Mouse (Mus musculus): ENCODE results near the gene Sap25.

The Sap25 gene

DNA sequence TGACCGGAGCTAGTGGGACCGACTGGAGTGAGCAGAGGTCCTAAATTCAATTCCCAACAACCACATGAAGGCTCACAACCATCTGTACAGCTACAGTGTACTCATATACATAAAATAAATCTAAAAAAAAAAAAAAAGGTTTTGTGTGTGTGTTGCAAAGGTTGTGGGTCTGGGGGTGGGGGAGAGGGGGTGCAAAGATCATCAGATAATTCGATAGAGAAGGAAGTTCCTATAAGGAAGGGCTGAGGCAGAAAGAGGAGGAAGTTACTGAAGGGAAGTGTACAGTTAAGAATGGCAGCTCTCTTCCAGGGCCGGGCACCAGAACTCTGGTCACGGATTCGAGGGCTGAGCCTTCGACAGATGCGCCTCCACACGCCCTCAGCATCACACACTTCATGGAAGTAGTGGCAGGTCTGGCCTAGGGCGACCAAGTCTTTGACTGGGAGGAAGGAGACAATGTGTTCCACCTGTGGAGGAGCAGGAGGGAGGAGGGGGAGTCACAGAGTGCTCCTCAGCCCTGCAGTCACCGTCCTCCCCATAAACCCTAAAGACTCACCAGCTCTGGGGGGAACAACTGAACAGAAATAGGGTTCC is 17.1 kb upstream of the Sap25 start:
- ATAC-seq (ENCODE audit: insufficient number of reproducible peaks, low FRiP score, low TSS enrichment) = no peak

DNA sequence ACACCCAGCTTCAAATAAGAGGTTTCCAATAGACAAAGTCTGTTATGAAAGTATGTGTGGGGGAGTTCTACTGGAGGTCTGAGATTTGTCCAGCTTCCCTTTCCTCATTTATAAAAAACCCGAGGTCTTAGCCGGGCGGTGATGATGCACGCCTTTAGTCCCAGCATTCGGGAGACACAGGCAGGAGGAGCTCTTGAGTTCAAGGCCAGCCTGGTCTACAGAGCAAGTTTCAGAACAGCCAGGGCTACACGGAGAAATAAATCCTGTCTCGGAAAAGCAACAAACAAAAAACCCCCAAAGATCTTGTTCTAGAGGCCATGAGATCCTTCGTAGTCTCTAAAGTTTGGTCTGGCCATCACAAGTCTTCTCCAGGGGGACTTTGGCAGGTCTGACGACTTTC is 13.1 kb upstream of the Sap25 start:
- no peak for ATAC-seq (ENCODE audit: insufficient number of reproducible peaks, low FRiP score, low TSS enrichment)

DNA sequence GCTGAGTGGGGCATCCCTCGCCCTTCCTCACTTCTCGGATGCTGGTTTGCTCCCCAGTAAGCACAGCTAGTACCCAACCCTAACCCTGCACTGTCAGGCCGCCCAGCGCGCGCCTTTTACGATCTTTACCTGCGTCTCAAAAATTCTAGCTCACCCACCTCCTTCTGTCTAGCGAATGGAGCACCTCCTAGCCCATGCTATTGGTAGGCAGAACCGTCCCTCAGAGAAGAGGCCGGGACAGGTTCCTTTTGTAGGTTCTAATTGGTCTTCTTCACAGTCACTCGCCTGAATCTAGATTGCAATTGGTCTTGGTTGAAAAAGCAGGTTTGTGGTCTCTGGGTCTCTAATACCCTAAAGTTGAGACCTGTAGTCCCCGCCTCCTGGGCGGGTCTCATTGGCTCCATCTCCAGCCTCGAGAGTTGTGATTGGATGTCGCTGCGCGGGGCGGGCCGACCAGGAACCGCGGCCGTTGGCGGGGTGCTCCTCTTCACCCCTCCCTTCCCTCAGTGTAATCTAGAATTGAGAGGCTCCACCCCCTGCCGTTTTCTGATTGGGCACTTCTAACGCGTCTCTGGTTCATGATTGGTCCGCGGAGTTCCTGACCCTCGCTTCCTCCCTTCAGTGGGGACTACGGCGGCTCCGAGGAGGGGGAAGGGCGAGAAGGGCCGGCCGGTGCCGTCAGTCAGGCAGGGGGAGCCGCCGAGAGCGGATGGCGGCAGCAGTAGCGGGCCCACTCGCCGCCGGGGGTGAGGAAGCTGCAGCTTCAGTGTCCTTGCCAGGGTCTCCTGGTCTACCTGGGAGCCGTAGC is 12.4 kb upstream of the Sap25 start, which contains the start of the genes Fbxo24, Lrch4 and Gm20605:
TSS of gene Fbxo24 (minus strand) at position 505 of the 808 bp plus-strand sequence.
TSS of gene Lrch4 (plus strand) at position 624 of the 808 bp plus-strand sequence.
TSS of gene Gm20605 (plus strand) at position 678 of the 808 bp plus-strand sequence.
- peak; percentile 98 for ATAC-seq (ENCODE audit: insufficient number of reproducible peaks, low FRiP score, low TSS enrichment)

DNA sequence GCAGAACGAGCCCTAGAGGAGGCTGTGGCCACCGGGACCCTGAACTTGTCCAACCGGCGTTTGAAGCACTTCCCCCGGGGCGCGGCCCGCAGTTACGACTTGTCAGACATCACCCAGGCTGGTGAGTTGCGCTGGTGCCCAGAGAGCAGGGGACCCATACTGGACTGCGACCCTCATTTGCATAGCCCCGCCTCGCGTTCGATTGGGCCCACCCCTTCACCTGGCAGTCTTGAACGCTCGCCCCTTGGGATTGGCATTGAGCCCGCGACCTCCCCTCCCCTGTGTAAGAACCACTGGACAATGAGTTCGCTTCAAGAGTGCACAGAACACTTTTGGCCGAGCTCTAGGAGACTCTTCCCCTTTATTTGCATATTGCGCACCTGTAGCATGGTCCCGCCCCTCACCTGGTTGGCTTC is 11.8 kb upstream of the Sap25 start:
- ATAC-seq (ENCODE audit: insufficient number of reproducible peaks, low FRiP score, low TSS enrichment) = peak; percentile 1; the same call in 1 of the 2 replicates

DNA sequence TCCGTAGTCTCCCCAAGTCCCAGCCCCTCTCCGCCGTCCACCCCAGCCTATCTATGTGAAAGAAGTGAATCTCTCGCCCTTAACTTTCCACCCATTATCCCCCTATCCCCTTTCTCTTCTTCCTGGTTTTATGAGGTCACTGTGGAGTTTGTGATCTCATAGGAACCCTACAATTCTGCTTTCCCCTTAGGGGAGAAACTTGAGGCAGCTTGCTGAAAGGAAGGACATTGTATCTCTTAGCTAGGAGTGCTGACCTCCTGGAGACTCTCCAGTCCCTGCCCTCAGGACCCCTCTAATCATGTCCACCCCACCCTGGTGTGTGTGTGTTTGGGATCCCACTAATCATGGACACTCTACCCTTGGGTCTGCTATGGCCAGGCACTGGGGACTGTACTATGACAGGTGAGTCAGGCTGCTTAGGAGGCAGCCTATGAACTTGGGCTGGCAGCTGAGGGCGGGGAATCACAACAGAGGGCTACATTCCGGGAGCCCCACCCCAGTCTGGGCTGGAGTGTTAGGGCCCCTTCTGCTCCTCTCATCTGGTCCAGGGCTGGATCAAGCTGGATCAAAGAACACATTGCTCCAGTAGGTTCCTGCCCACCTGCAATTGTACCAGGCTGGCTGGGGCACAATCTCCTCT is 11.1 kb upstream of the Sap25 start:
- no peak for ATAC-seq (ENCODE audit: insufficient number of reproducible peaks, low FRiP score, low TSS enrichment)

DNA sequence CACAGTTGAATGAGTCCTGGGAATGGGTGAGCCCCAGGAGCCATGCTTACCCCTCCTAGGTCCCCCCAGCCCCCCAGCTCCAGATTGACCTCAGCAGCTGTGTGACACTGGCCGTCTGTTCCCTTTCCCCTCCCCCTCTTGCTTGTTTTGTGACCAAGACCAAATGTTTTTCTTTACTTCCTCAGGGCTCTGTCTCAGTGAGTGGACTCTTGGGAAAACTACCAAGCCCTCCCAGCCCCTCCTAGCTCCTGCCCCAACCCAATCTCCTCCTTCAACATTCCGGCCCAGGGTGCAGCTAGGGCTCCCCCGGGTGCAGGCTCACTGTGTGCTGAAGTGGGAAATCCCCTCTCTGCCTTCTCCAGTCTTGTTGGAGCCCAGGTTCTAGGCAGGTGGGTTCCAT is 10.5 kb upstream of the Sap25 start:
- no peak for ATAC-seq (ENCODE audit: insufficient number of reproducible peaks, low FRiP score, low TSS enrichment)

DNA sequence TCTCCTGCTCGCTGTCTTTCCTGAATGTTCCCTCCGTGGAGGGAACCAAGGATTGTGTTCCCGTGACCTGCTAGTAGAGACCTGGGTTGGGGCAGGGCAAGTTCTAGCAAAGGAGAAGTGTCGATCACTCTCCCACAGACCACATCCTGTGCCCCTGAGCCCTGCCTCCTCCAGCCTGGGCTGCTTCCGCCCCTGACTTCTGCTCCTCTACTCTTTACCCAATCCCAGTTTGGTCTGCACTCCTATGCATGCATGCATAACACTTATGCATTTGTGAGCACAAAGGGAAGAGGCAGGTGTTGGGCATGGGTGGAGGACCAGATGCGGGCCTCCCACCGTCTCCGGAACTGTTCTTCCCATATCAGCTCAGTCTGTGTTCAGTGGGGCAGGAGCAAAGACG is 10.0 kb upstream of the Sap25 start:
- no peak for ATAC-seq (ENCODE audit: insufficient number of reproducible peaks, low FRiP score, low TSS enrichment)

DNA sequence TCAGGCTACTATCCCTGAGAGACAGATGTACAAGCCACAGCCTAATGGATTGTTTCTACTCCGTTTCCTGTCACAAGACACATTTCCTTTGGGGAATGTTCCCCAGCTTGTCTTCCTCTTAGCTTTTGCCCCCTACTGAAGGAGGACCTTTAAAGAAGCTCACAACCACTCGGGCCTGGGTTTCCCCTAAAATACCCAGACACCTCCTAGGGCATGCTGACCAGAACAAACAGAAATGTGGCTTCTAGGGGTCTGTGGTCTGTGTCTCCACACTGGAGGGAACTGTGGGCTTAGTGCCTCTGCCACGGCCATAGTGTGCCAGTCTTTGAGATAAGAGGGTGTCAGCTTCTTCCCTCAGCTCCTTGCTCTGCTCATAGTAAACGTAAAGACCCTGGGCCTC is 9.5 kb upstream of the Sap25 start:
- no peak for ATAC-seq (ENCODE audit: insufficient number of reproducible peaks, low FRiP score, low TSS enrichment)

DNA sequence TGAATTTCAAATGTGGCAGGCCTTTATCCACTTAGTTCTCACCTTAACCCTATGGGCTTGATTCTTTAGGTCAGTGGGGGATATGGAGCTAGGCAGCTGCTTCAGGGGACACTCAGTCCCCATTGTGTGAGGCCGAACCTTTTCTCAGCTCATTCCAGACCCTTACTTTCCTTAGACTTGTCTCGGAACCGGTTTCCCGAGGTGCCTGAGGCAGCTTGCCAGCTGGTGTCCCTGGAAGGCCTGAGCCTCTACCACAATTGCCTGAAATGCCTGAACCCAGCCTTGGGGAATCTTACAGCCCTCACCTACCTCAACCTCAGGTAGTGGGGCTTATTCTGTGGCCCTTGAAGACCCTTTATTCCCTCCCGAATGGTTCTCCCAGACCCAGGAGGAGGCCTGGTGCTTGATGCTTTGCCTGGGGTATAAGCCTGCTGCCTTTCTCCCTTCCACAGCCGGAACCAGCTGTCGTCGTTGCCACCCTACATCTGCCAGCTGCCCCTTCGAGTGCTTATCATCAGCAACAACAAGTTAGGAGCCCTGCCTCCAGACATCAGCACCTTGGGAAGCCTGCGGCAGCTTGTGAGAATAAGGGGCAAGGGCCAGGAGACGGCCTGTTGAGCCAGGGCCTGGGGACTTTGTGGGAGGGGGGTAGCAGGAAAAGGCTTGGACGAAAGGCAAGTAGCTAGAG is 7.6 kb upstream of the Sap25 start:
- no peak for ATAC-seq (ENCODE audit: insufficient number of reproducible peaks, low FRiP score, low TSS enrichment)

DNA sequence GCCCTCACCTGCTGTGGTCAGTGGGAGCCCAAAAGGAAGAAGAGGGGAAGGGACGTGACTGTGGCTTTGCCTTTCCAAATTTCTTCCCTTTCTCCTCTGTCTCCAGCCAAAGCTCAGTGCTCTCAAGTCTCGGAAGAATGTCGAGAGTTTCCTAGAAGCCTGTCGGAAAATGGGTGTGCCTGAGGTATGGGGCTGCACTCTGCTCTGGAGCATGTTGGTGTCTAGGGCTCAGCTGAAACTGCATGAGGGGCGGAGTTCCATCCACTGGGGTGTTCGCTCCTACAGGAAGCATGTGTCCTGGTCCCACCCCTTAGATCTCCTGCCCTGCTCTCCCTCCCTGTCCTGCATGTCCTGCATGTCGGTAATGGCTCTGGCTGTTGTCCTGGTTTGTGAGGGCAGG is 1.7 kb upstream of the Sap25 start:
- ATAC-seq (ENCODE audit: insufficient number of reproducible peaks, low FRiP score, low TSS enrichment) = no peak

DNA sequence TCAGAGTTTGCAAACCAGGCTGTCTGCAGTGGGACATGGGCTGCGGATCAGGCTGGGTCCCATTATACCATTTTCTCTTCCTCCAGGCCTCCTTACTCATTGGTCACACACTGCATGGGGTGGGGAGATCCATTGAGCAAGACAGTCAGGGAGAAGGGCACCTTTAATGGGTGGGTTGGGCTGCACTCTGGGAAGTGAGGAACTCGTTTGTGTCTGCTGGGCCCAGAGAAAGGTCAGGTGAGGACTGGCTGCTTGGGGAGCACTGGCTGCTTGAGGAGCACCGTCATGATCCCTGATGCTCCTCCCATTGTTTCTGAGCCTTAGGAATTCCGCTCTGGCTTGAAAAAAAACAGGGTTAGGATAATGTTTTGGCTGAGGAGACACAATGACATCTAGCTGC is 1.8 kb downstream of the Sap25 start:
- ATAC-seq (ENCODE audit: insufficient number of reproducible peaks, low FRiP score, low TSS enrichment) = no peak

DNA sequence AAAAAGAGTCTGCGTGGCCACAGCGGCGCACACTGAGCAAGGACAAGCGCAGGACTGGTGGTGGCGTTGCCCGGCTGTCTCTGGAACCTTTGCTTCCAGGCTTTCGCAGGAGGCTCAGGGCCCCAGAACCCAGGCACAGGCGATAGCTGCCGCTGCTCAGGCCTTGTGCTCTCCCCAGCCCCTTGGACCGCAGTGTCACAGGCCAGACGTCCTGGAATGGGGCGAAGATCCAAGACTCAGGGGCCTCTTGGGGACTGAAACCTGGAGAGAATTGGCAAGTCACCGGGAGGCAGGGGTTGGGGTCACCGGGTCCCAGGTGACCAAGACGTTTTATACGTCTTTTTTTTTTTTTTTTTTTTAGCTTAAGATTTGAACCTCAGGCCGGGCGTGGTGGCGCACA is 3.4 kb downstream of the Sap25 start:
- no peak for ATAC-seq (ENCODE audit: insufficient number of reproducible peaks, low FRiP score, low TSS enrichment)

DNA sequence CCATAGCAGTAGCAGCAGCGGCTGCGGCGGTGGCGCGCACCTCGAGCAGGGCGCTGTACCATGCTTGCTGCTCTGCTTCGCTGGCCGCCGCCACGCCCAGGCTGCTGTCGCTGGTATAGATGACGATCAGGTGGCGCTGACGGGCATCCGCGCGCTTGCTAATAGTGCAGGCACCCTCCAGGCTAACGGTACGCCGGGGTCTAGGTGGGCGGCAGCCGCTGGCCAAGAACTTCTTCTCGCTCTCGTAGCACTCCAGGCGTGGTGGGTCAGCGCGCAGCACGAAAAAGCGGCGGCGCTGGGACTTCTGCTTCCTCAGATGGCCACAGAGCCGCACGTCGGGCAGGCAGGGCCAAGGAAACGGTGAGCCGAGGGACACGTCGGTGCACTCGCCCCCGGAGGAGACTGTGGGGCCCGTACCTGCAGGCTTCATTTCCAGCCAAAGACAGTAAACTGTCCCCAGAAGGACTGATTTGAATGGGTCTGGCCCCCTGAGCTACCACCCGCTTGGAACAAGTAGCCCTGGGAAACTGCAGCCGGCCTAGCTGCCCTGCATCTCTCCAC is 4.0 kb downstream of the Sap25 start:
- no peak for ATAC-seq (ENCODE audit: insufficient number of reproducible peaks, low FRiP score, low TSS enrichment)

DNA sequence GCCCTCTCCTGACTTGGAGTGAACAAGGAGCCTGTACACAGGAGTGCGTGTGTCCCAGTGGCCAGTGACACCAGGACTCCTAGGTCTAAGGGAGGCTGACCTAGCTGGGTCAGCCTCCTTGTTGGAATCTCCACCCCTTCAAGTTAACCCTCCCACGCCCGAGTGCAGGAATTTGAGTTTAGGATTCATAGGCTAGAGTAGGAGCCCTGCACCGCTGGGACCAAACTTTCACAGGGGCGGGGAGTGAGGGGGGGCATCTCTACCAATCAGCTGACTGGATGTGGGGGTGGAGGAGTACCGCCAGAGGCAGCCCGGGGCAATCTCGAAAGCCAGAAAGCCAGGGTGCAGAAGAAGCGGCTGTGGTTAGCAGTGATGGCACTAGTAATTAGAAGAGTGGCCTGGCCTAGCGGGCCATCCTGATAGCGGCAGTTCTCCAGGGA is 4.5 kb downstream of the Sap25 start, which contains the start of gene Irs3:
TSS of gene Irs3 (minus strand) at position 63 of the 440 bp plus-strand sequence.
- no peak for ATAC-seq (ENCODE audit: insufficient number of reproducible peaks, low FRiP score, low TSS enrichment)

DNA sequence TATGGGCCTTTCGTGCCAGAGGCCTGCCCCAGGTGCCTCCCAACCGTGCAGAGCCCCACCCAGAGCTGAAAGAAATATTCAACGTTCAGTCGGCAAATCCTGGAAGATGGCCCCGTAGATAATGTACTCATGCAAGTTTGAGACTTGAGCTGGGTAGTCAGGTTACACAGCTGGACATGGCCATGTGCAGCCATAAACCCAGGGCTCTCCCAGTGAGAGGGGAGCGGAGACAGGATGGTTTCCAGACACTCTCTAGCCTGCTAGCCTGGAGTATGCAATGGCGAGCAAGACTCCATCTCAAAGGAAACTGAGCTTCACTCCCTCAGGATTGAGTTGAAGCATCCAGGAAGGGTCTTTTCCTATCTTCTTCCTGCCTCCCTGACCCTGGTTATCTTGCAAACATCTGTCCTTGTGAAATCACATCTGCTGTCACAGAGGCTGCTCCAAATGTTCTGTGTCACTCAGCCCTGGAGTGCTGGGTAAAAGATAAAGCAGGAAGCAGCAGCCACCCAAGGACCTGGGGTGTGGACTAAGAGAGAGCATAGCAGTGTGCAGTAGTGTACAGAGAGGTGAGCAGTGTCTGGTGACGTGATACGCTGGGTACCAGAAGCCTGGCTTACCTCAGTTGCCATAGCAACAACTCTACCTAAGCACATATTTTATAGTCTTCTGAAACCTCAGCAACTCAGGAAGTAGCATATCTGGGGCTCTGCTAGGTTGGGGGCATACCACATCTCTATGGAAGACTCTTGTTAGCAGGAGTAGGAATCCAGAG is 6.9 kb downstream of the Sap25 start:
- no peak for ATAC-seq (ENCODE audit: insufficient number of reproducible peaks, low FRiP score, low TSS enrichment)

DNA sequence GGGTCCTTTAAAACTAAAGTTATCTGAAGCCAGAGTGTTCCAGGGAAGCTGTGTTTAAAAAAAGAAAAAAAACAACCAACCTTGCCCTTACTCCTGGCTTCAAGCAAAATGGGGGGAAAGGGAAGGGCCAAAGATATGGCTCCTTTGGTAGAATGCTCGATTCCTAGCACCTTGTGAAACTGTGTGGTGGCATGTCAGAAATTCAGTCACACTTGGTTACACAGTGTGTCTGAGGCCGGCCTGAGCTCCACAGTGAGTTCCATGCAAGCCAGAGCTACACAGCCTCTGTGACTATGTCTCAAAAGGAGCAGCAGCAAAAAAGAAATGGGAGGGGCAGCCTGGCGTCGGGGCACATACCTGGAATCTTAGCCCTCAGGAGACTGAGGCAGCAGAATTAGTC is 8.1 kb downstream of the Sap25 start:
- ATAC-seq (ENCODE audit: insufficient number of reproducible peaks, low FRiP score, low TSS enrichment) = no peak

DNA sequence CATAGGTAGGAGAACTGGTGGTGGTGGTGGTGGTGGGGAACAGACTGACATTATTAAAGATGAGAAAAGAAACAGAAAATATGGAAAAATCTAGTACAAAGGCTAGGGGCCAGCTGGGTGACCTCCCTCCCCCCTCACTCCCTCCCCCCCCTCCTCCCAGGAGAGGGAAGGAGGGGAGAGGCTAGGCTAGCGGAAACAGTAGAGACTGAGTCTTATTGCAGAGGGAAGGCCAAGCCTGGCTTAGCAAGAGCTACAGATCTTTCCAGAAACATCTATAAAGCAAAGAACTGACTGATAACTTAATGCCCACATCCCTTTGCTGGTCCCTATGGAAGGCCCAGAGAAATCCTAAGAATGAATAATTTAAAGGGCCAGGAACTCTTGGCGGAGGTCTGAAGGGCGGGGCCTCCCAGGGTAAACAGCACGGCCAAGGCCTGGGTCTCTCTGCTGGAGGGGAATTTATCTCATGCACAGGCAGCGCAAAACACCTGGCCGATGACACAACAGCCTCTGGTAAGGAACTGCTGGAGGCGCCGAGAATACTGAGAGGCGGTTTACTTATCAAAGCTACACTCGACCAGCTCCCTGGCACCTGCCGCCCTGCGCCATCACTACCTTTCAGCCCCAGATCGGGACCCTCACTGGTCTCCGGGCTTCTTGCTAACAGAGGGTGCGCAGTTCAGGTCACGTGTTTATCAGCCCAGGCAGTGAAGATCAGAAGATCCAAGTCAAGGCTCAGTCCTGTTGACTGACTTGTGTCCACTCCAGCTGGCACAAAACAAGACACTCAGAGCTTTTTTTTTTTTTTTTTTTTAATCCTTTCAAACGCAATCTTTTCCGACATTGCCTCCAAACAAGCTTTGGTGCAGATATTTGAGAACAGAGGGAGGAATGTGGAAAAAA is 8.8 kb downstream of the Sap25 start:
- no peak for ATAC-seq (ENCODE audit: insufficient number of reproducible peaks, low FRiP score, low TSS enrichment)

DNA sequence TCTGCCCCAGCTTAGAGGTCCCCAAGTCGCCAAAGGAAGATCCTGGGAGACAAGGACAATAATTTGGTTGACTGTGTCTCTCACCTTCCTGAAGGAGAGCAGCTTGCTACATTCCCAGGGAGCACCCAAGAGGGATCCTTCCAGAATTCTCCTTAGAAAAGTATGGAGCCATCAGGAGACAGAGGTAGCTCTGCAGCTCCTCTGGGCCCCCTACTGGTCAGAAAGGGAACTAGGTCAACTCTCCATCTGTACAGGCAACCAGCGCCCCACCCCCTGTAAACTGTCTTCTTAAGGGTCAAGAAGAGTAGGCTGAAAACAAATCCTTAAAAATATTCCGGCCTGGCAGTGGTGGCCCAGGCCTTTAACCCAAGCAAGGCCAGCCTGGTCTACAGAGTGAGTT is 11.3 kb downstream of the Sap25 start:
- ATAC-seq (ENCODE audit: insufficient number of reproducible peaks, low FRiP score, low TSS enrichment) = peak; percentile 43; the same call in 1 of the 2 replicates

DNA sequence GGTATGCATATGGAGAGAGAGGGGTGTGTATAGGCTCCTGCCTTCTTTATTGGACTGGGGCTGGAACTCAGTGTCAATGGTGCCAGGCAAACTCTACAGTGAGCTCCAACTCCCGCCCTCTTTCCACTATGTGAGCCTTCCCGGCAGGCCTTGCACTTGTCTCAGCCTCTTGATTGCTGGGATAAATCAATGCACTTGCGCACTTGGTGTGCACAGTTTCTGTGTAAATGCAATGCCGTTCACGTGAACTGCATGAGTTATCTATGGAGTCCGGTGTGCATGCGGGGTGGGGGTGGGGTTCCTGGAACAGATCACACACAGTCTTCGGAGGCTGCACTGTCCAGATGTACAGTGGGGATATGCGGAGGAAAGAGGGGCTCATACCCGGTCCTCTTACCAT is 12.2 kb downstream of the Sap25 start:
- no peak for ATAC-seq (ENCODE audit: insufficient number of reproducible peaks, low FRiP score, low TSS enrichment)

Measured in cerebellum, adult (tissue).